Mouse (Mus musculus) cerebellum, postnatal 10 days (tissue): ENCODE data around the gene Olfr1216.
"Not testable (repeated sequence)": the region's sequence is repeated elsewhere in the genome, so short reads cannot be mapped to it uniquely, and the experiment has no call there.

Experiments
- DNase-seq, 2 experiments: peaks; one replicate each; pipeline ENCODE4 v3.0.0; 2021; ENCODE audit warnings: mixed read lengths in 2 of 2

The Olfr1216 gene

GRCm38 (mm10) chr2:89018240-89018639 is at the start of gene Olfr1216:
Gene Olfr1216 (minus strand): TSS chr2:89018340.
- no peak for DNase-seq

DNA sequence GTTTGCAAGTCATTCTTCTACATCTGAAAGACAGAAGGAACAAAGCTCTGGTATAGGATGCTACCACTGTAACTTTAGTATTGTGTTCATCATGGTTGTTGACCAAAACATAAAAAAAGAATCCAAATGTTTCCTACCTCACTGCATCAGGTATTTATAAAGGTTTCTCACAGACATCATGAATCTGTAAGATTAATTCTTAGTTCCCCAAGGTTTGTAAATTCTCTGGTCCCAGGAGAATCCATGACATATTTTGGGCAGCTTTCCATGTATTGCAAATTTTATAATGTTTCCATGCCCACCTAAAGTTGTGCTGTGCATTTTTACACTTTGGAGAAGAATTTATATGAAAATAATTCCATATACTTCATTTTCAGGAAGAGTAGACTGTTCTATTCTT is 42.9 kb upstream of the Olfr1216 start, which contains the start of gene Olfr1218:
Gene Olfr1218, minus strand, starts transcription at position 101 of the 400 bp plus-strand sequence.
- no peak for DNase-seq

- DNase-seq = no peak
Measured at GRCm38 (mm10) chr2:89031965-89032364, 13.8 kb upstream of the Olfr1216 start, which contains the start of gene Olfr1217. Gene Olfr1217 (minus strand): TSS chr2:89032065.

DNA sequence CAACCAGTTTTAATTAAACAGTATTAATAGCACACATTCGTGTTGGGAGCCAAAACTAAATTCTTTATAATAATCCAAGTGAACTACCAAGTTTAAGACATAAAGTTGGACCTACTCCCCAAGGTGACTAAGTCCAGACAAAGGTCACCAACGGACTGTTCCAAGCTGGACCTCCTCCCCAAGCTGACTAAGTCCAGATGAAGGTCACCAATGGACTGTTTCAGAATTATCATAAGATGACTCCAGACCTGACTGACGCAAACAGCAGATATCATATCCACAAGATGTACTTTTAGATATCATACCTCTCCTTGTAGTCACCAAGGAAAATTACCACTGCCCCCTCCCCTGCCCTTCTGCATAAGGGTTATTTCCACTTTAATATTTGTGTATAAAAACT is 3.3 kb upstream of the Olfr1216 start:
- DNase-seq = not testable (repeated sequence)

DNA sequence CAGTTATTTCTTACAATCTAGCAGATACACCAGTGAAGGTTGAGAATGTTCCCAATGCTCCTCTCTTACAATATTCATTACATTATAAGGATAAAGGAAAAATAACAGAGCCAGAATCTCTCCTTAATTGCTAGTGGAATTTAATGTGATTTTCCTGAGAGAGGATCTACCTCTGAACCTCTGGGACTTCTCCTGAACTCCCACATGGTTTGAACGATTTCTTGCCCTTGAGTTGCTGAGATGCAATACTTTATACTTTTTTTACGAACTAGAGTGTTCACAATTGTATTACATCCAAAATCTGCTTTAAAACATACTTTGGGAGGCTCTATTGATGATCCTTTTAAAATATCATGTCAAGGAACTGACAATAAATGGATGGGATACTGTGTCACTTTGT is 11.3 kb downstream of the Olfr1216 start, which contains the start of gene Olfr1215:
Gene Olfr1215, minus strand, starts transcription at position 101 of the 400 bp plus-strand sequence.
- DNase-seq = no peak

DNA sequence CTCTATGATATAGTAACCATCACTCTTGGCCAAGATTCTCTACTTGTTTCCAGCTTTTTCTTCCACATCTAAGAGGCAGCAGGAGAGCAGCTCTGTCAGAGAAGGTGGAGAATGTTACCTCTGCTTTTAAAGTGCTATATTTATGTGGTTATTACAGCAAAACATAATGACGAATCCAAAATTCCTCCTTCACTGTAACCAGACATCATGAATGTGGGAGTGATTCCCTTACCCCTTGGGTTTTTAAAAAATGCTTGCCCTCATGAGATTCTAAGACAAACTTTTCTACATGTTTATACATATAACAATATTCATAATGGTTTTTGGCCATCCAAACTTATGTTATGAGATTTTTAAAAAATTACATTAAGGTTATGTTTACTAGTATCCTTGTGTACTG is 25.6 kb downstream of the Olfr1216 start, which contains the start of gene Olfr1214:
Gene Olfr1214, minus strand, starts transcription at position 101 of the 400 bp plus-strand sequence.
- DNase-seq = no peak

GRCm38 (mm10) chr2:88980181-88980580 is 38.0 kb downstream of the Olfr1216 start, which contains the start of gene Gm13762:
Gene Gm13762 (minus strand): TSS chr2:88980281.
- DNase-seq = no peak
